Mouse (Mus musculus): ENCODE measurements around the gene Stra6. TPM values are rescaled to one million over a fixed set of nuclear protein-coding genes. Genes with fewer than 3 reads are reported as not detected.

The Stra6 gene
- total RNA-seq, 2 experiments from 2014 or later, result 9.0 TPM

DNA sequence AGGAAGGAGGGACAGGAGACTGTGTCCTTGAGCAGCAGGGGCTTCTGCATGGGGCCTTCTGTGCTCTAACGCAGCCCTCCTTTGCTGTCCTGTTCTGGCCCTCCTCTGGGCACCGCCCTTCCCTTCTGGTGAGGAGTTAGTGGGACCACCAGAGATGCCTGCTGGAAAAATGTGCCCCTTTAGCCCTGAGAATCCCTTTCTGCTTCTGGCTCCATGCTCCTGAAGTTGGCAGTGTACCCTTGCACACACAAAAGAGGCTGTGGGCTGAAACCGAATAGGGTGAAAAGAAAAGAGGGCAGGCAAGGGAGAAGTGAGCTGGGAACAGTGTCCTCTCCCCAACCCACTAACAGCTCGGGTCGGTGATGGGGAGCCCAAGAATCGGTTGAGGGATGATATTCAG is 14.4 kb upstream of the Stra6 start:
- DNase-seq (ENCODE audit: low spot score in 2 of 2), result peak; percentile 51 to 59

DNA sequence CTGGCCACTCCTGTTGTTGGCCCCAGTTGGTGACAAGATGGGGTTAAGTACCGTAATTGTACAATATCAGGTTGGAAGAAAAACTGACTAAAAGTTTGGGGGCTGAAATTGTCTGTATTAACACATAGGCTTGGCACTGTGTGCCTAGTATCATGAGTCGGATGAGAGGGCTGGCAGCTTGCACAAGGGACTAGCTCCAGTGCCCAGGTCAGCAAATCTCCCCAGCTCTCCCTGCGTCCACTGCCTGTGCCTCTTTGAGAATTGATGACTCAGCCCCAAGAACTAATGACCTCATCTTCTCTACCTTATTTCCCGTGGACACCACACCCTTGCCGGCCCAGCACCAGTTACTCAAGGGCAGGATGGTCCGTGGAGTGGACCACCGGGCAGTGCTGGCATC is 13.7 kb upstream of the Stra6 start:
- no peak for DNase-seq (ENCODE audit: low spot score in 2 of 2)

GRCm38 (mm10) chr9:58051937-58052336 is 11.7 kb upstream of the Stra6 start:
- no peak for DNase-seq (ENCODE audit: low spot score in 2 of 2)

DNA sequence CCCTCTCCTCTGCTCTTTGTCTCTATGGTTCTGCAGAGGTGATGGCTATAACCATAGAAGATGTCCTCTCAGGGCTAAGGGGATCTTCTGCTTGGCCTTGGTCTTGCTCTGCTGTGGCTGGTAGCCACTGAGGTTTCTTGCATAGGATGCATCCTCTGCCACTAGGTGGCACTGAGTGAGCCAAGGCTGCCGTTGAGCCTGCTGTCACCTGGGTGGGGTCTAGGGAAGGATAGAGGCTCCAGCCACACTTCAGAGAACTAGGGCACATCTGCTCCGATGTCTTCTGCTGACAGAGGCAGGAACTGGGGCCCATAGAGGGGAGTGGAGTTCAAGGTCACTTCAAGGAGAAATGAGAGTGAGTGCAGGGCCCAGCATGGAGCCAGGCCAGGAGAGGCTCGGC is 10.5 kb upstream of the Stra6 start:
- peak; percentile 71 to 77 for DNase-seq (ENCODE audit: low spot score in 2 of 2)

- no peak for DNase-seq (ENCODE audit: low spot score in 2 of 2)
Observed at GRCm38 (mm10) chr9:58053544-58053943, 10.0 kb upstream of the Stra6 start.

DNA sequence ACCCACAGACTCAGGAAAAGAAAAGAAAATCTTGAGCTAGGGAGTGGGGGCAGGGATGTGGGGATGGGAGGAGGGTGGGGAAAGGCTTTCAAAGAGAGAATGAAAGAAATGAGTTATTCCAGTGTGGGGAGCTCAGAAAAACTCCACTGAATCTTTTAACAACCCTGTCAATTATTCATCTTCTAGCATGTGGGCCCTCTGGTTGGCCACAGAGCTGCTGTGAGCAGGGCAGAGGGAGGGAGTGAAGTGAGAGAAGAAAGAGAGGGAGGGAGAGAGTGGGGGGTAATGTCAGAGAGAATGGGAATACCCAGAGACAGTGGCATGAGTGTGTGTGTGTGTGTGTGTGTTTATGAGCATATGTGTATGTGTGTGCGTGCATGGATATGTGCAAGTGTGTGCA is 9.6 kb upstream of the Stra6 start:
- DNase-seq (ENCODE audit: low spot score in 2 of 2), result no peak

DNA sequence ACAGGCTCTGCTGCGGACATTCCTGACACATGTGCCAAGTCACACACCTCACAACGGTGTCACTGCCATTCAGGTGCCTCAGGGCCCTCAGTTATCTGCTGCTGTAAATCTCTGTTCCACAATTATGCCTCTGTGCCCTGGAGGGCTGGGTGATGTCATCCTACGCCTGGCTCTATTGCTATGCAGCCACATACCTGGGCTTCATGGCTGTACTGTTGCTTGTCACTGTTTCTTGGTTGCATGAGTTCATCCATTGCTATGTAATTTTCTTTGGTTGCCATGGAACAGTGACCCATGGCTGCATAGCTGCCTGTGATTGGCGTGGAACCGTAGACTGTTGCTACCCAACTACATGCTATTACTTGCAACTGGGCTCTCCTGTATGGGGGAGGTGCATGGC is 7.9 kb upstream of the Stra6 start:
- DNase-seq (ENCODE audit: low spot score in 2 of 2), result no peak

- DNase-seq (ENCODE audit: low spot score in 2 of 2), result no peak
Observed at GRCm38 (mm10) chr9:58059920-58060319, 3.7 kb upstream of the Stra6 start.

GRCm38 (mm10) chr9:58060677-58061667 is 2.6 kb upstream of the Stra6 start:
- DNase-seq (ENCODE audit: low spot score in 2 of 2), result peak in 1 of 2 experiments; percentile 65

DNA sequence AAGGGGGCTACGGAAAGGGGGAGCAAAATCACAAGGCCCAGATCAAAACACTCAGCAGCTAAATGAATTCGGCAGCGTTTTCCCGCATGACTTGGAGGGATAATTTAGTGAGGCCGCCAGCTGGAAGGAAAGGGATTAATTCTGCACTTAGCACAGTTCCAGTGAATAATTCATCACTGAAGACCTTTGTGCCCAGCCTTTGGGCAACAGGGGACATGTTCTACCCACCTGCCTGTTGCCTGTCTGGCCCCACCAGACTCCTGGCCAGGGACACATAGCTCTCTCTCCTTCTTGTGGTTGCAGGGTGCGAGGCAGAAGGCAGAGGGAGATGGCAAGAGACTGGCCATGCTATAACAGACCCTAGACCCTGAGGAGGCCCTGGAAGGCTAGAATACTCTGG is 1.9 kb downstream of the Stra6 start:
- no peak for DNase-seq (ENCODE audit: low spot score in 2 of 2)

DNA sequence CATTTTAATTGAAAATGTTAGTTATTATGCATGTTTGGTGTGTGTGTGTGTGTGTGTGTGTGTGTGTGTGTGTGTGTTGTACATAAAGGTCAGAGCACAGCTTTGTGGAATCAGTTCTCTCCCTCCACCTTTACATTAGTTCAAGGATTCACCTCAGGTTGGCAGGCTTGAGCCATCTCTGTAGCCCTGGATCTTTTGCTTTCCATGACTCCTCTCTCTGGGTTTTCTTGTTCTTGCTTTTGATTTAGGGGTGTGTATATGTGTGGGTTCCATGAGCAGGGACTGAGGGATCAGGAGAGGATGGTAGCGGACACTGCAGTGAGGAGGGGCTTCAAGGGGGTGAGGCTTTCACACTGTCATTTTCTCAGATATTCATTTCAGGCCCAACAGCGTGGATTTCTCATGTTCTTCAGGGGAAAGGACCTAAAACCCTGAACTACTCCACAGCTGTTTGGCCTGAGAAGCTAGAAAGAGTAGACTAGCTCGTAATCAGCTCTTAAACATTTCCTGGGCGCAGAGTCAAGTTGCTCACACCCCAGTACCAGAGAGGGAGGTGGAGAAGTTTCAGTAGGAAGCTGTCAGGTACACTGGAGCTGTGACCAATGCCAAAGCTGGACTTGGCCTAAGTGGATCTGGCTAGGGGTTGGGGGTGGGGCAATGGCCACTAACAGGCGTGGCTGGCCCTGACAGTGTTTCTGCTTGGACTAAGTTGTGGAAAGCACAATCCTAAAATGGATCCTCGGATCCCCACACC is 2.6 kb downstream of the Stra6 start:
- no peak for DNase-seq (ENCODE audit: low spot score in 2 of 2)

DNA sequence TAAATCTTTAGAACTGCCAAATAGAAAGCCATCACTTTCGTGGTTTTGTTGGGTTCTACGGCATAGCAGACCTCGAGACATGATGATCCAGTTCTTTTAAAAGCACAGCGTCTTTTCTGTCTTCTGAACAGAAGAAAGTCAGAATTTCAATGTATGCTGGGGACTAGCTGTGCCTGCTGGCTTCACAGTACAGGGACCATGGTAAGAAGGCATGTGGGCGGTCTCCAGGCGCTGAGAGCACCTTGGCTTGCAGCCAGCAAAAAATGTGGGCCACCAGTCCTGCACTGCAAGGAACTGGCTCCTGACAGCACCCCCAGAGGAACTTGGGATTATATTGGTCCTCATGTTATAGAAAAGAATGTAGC is 3.1 kb downstream of the Stra6 start:
- DNase-seq (ENCODE audit: low spot score in 2 of 2), result no peak

DNA sequence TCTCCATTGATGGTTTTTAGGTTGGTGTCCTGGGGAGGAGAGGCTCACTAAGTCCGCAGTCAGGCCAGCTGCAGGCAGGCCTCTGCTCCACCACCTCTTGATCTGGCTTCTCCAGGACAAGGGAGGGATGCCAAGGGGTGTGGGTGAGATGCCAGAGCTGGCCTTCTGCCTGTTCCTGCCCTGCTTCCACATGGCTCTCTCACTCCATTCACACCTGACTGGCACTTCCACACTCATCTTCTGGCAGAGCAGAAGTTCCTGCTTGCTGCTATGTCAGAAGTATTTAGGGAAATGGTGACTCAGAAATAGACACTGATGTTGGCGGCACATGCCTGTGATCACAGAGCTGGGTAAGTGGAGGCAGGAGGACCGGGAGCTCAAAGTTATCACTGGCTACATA is 4.0 kb downstream of the Stra6 start:
- no peak for DNase-seq (ENCODE audit: low spot score in 2 of 2)

GRCm38 (mm10) chr9:58074561-58074960 is 11.0 kb downstream of the Stra6 start:
- no peak for DNase-seq (ENCODE audit: low spot score in 2 of 2)

DNA sequence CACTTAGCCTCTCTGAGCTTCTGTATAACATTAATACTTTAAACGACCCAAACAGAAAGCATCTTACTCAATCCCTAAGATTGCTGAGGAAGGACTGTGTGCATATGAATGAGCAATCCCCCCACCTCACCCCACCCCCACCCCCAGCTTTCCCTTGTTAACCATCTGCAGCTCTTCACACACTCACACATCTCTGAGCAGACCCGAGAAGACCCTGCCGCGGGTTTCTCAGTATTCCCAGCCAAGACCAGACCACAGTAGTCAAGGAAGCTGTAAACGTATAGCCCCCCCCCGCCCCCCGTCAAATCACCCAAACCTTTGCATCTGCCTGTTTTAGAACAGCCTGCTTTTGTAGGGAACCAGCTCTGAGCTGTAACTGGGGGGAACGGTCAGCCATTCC is 21.0 kb downstream of the Stra6 start:
- no peak for DNase-seq (ENCODE audit: low spot score in 2 of 2)

- DNase-seq (ENCODE audit: low spot score in 2 of 2), result peak; percentile 75 to 81
Observed at GRCm38 (mm10) chr9:58085074-58085473, 21.5 kb downstream of the Stra6 start.

DNA sequence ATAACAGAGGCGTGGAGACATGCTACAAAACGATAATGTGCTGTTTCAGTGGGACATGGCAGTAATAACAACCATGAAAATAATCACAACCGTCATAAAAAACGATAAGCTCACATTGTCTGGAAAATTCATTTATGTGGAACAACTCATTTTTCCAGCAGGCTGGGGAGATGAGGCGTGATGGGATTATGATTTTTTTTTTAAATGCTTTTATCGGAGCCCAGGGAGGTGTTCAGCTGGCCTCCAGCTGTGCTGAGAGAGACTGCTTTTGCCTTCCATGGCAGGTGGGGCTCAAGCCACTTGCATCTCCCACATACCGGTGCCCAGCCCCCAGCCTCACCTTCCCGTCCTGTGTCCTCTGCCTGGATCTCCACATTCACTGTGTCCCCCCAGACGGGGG is 22.6 kb downstream of the Stra6 start:
- no peak for DNase-seq (ENCODE audit: low spot score in 2 of 2)

GRCm38 (mm10) chr9:58086861-58087260 is 23.3 kb downstream of the Stra6 start:
- no peak for DNase-seq (ENCODE audit: low spot score in 2 of 2)

- DNase-seq (ENCODE audit: low spot score in 2 of 2), result no peak
Observed at GRCm38 (mm10) chr9:58087277-58087998, 23.9 kb downstream of the Stra6 start.

- DNase-seq (ENCODE audit: low spot score in 2 of 2), result no peak
Observed at GRCm38 (mm10) chr9:58091623-58092425, 28.2 kb downstream of the Stra6 start.

All from layer of hippocampus, postnatal 10 days (tissue).